In genomic region chr14:47911546-47912545, GRCm38 (mm10) we compare ENCODE assay signal across 8 mouse cellular contexts.
DNase-seq lines count a peak whose midpoint lies in the region; ATAC-seq and TF ChIP-seq lines count a peak whose summit lies in the region.

No protein-coding gene starts in this region.

- intact Hi-C loops in left cerebral cortex, postnatal 36 days (cut with DNase I) = loop anchor here (10.0 kb wide), 1 partner anchor 143 kb away; no protein-coding TSS in a partner anchor
- intact Hi-C loops in gastrocnemius, postnatal 36 days (cut with DNase I) = no loop called here

- H3K27ac ChIP-seq in embryonic facial prominence, embryonic 11.5 days (replicated peaks; ENCODE audit: low read depth, low read length) = no peak overlapping the region
- no peak overlapping the region for H3K27ac ChIP-seq in embryonic facial prominence, embryonic 10.5 days (replicated peaks)
- no peak overlapping the region for H3K27ac ChIP-seq in hindbrain, postnatal 0 days

- TF ChIP-seq CTCF in hindbrain, postnatal 0 days (IDR thresholded peaks at IDR 0.05; ENCODE audit: low read depth) = no peak

- WGBS in embryonic facial prominence, embryonic 11.5 days = 63% methylated on average over 9 of the region's 9 CpGs
- 70% methylated on average over 9 of the region's 9 CpGs for WGBS in embryonic facial prominence, embryonic 10.5 days
- WGBS in hindbrain, postnatal 0 days = 47% methylated on average over 9 of the region's 9 CpGs

- H3K9ac ChIP-seq in embryonic facial prominence, embryonic 11.5 days (replicated peaks; ENCODE audit: low read length) = no peak overlapping the region
- H3K9ac ChIP-seq in hindbrain, postnatal 0 days (replicated peaks; ENCODE audit: low read length) = no peak overlapping the region

- no peaks in the 10 kb centered on the region for H3K27me3 ChIP-seq in embryonic facial prominence, embryonic 11.5 days (ENCODE audit: control insufficient read depth, insufficient read depth, low read length)
- 0 out of 2 replicates have a peak, but pooled peaks cover 4% of the 10 kb centered on the region for H3K27me3 ChIP-seq in embryonic facial prominence, embryonic 10.5 days (replicated peaks; ENCODE audit: low read depth, poor library complexity, severe bottlenecking)
- no peaks in the 10 kb centered on the region for H3K27me3 ChIP-seq in hindbrain, postnatal 0 days (ENCODE audit: insufficient read depth, low read length)

- no peaks in the 10 kb centered on the region for H3K36me3 ChIP-seq in embryonic facial prominence, embryonic 11.5 days (replicated peaks; ENCODE audit: control insufficient read depth, insufficient read depth, low read depth, low read length)
- no peaks in the 10 kb centered on the region for H3K36me3 ChIP-seq in embryonic facial prominence, embryonic 10.5 days (replicated peaks)
- no peaks in the 10 kb centered on the region for H3K36me3 ChIP-seq in hindbrain, postnatal 0 days (ENCODE audit: insufficient read depth, low read length)

- H3K4me1 ChIP-seq in embryonic facial prominence, embryonic 11.5 days (ENCODE audit: control insufficient read depth, insufficient read depth, low read length) = no peaks in the 10 kb centered on the region
- H3K4me1 ChIP-seq in embryonic facial prominence, embryonic 10.5 days = peaks cover 20% of the 10 kb centered on the region
- peaks cover 21% of the 10 kb centered on the region for H3K4me1 ChIP-seq in hindbrain, postnatal 0 days (ENCODE audit: insufficient read depth, low read length)

- H3K9me3 ChIP-seq in embryonic facial prominence, embryonic 11.5 days (replicated peaks; ENCODE audit: control insufficient read depth, low read length) = no peaks in the 10 kb centered on the region
- no peaks in the 10 kb centered on the region for H3K9me3 ChIP-seq in embryonic facial prominence, embryonic 10.5 days
- H3K9me3 ChIP-seq in hindbrain, postnatal 0 days (ENCODE audit: low read length) = no peaks in the 10 kb centered on the region

- no peak overlapping the region for H3K4me3 ChIP-seq in embryonic facial prominence, embryonic 11.5 days (ENCODE audit: low read depth, low read length)
- no peak overlapping the region for H3K4me3 ChIP-seq in embryonic facial prominence, embryonic 10.5 days
- no peak overlapping the region for H3K4me3 ChIP-seq in hindbrain, postnatal 0 days (ENCODE audit: low read length)

- DNase-seq in embryonic facial prominence, embryonic 11.5 days (ENCODE audit: low spot score) = no peak
- no peak for DNase-seq in embryonic facial prominence, embryonic 10.5 days (ENCODE audit: low spot score)
- peak; percentile 6 to 19 for DNase-seq in cerebellum, adult 18-20 months
- peak; percentile 78 for DNase-seq in hindbrain, postnatal 0 days (ENCODE audit: low spot score)
- peak; percentile 38 to 61 for DNase-seq in left cerebral cortex, postnatal 36 days (ENCODE audit: low spot score in 2 of 2)
- no peak for DNase-seq in natural killer cell, adult 2 months (ENCODE audit: low spot score in 2 of 2)
- DNase-seq in retina, postnatal 1 day = no peak
- DNase-seq in gastrocnemius, postnatal 36 days = no peak

- H3K4me2 ChIP-seq in embryonic facial prominence, embryonic 11.5 days (ENCODE audit: low read depth, low read length) = no peak overlapping the region
- H3K4me2 ChIP-seq in hindbrain, postnatal 0 days (ENCODE audit: low read depth, low read length) = no peak overlapping the region

- 0 out of 2 replicates have a peak, but pooled peaks have one; percentile 23 for ATAC-seq in embryonic facial prominence, embryonic 11.5 days (replicated peaks; ENCODE audit: insufficient number of reproducible peaks, low FRiP score, low TSS enrichment, low read depth)
- ATAC-seq in hindbrain, postnatal 0 days = peak; percentile 91

Comparison
In these comparisons a context has a peak if more than half of its experiments do, and no peak if none do; other contexts are left out.
1. DNase-seq: peak in cerebellum, adult 18-20 months (2 of 2), hindbrain, postnatal 0 days (single experiment) and left cerebral cortex, postnatal 36 days (2 of 2); none in embryonic facial prominence, embryonic 11.5 days (single experiment), embryonic facial prominence, embryonic 10.5 days (single experiment), natural killer cell, adult 2 months (0 of 2), retina, postnatal 1 day (single experiment) and gastrocnemius, postnatal 36 days (0 of 2).